Comparison of ENCODE assay signal across 31 mouse cellular contexts in genomic region chr11:4099447-4099846, GRCm38 (mm10). TPM values are rescaled to one million over a fixed set of nuclear protein-coding genes. Genes with fewer than 3 reads are reported as not detected.
DNase-seq lines count a peak whose midpoint lies in the region; ATAC-seq and TF ChIP-seq lines count a peak whose summit lies in the region.
"Had no signal": no experiment of that assay in that cellular context is flagged by ENCODE, and none has a peak within 500 bp of the region (broad histone marks: within the 10 kb centered on the region; RNA-seq: fewer than 3 reads in every experiment).

No protein-coding gene starts in this region.

- peaks cover 21% of the 10 kb centered on the region for H3K4me1 ChIP-seq in embryonic facial prominence, embryonic 15.5 days
- peaks cover 27% of the 10 kb centered on the region for H3K4me1 ChIP-seq in embryonic facial prominence, embryonic 10.5 days

- H3K27ac ChIP-seq in embryonic facial prominence, embryonic 15.5 days (replicated peaks) = peak overlapping the region; percentile 28; the same call in 1 of the 2 replicates
- no peak overlapping the region for H3K27ac ChIP-seq in embryonic facial prominence, embryonic 10.5 days (replicated peaks)
- peak overlapping the region; percentile 91 for H3K27ac ChIP-seq in layer of hippocampus, adult 2 months
- H3K27ac ChIP-seq: gastrocnemius, adult 2 months; heart, embryonic 13.5 days; kidney, postnatal 0 days; liver, embryonic 12.5 days; midbrain, embryonic 12.5 days; neural tube, embryonic 15.5 days had no signal

- H3K9me3 ChIP-seq in embryonic facial prominence, embryonic 15.5 days (replicated peaks) = no peaks in the 10 kb centered on the region
- no peaks in the 10 kb centered on the region for H3K9me3 ChIP-seq in embryonic facial prominence, embryonic 10.5 days
- H3K9me3 ChIP-seq: G1E; heart, embryonic 13.5 days; liver, embryonic 12.5 days; midbrain, embryonic 12.5 days; neural tube, embryonic 15.5 days had no signal

- no peak for TF ChIP-seq CTCF in layer of hippocampus, adult 2 months (conservative IDR thresholded peaks at IDR 0.05)

- no peaks in the 10 kb centered on the region for H3K36me3 ChIP-seq in embryonic facial prominence, embryonic 15.5 days
- H3K36me3 ChIP-seq in embryonic facial prominence, embryonic 10.5 days (replicated peaks) = no peaks in the 10 kb centered on the region
- H3K36me3 ChIP-seq: heart, embryonic 13.5 days; liver, embryonic 12.5 days; midbrain, embryonic 12.5 days had no signal

- no peaks in the 10 kb centered on the region for H3K27me3 ChIP-seq in embryonic facial prominence, embryonic 15.5 days
- no peaks in the 10 kb centered on the region for H3K27me3 ChIP-seq in embryonic facial prominence, embryonic 10.5 days (replicated peaks; ENCODE audit: low read depth, poor library complexity, severe bottlenecking)
- H3K27me3 ChIP-seq: midbrain, embryonic 12.5 days; neural tube, embryonic 15.5 days had no signal

- no peak for DNase-seq in embryonic facial prominence, embryonic 10.5 days (ENCODE audit: low spot score)
- no peak for DNase-seq in layer of hippocampus, adult 2 months (ENCODE audit: low spot score in 2 of 2)
- no peak for DNase-seq in layer of hippocampus, adult 9-10 months (ENCODE audit: low spot score)
- DNase-seq in right cerebral cortex, adult 18-20 months = peak; percentile 49
- DNase-seq in right cerebral cortex, postnatal 4 days = no peak
- DNase-seq: adrenal gland, adult 8-10 months; cerebellum, adult 9-10 months; gastrocnemius, adult 2 months; heart, postnatal 10 days; kidney, adult 8-10 months; kidney, postnatal 4 days; left cerebral cortex, postnatal 4 days; liver, postnatal 0 days; lung, postnatal 36 days; thymus, postnatal 25 days had no signal

- no peak for ATAC-seq in embryonic facial prominence, embryonic 15.5 days (ENCODE audit: insufficient number of reproducible peaks, low FRiP score, low TSS enrichment, low read depth)
- no peak for ATAC-seq in granulocyte monocyte progenitor cell, adult 5-6 weeks (replicated peaks; ENCODE audit: poor library complexity, severe bottlenecking)
- ATAC-seq: forebrain, embryonic 14.5 days; intestine, embryonic 16.5 days; liver, embryonic 12.5 days; liver, postnatal 0 days had no signal

- H3K4me2 ChIP-seq in embryonic facial prominence, embryonic 15.5 days (replicated peaks) = no peak overlapping the region
- H3K4me2 ChIP-seq: heart, embryonic 13.5 days; liver, embryonic 12.5 days; midbrain, embryonic 12.5 days; neural tube, embryonic 15.5 days had no signal

- no peak overlapping the region for H3K9ac ChIP-seq in embryonic facial prominence, embryonic 15.5 days
- H3K9ac ChIP-seq: heart, embryonic 13.5 days; liver, embryonic 12.5 days; liver, postnatal 0 days; midbrain, embryonic 12.5 days; neural tube, embryonic 15.5 days had no signal

- WGBS in embryonic facial prominence, embryonic 15.5 days = 65% methylated on average over 3 of the region's 3 CpGs
- whole genome bisulfite sequencing in embryonic facial prominence, embryonic 10.5 days = 72% methylated on average over 3 of the region's 3 CpGs

- H3K4me3 ChIP-seq in embryonic facial prominence, embryonic 15.5 days (replicated peaks) = no peak overlapping the region
- H3K4me3 ChIP-seq in embryonic facial prominence, embryonic 10.5 days = no peak overlapping the region
- no peak overlapping the region for H3K4me3 ChIP-seq in layer of hippocampus, adult 2 months
- H3K4me3 ChIP-seq: gastrocnemius, adult 2 months; heart, embryonic 13.5 days; liver, embryonic 12.5 days; midbrain, embryonic 12.5 days; neural tube, embryonic 15.5 days had no signal

RNA-seq across cellular contexts. Expression of gene Mtfp1, which starts 4.2 kb away (rescaled TPM):
- polyA plus RNA-seq in embryonic facial prominence, embryonic 15.5 days (2015; fragmentation: Nextera tagmentation; extraction: Ambion mirVana) = 5.6 and 5.9 TPM in 2 replicates
- 14.6 and 15.6 TPM in 2 replicates for polyA plus RNA-seq in embryonic facial prominence, embryonic 10.5 days (2016; fragmentation: Nextera tagmentation; extraction: Ambion mirVana)
- total RNA-seq in layer of hippocampus, adult 2 months (2021) = 100 to 1,000 TPM; 115 to 119 TPM
- total RNA-seq in granulocyte monocyte progenitor cell, adult 5-6 weeks (2014; fragmentation: Nextera tagmentation) = 9.9 and 11.1 TPM in 2 replicates
- 8.7 and 13.3 TPM in 2 replicates for total RNA-seq in granulocyte monocyte progenitor cell, adult 5-6 weeks (2017)

RNA-seq across cellular contexts. Expression of gene Sec14l2, which starts 23.8 kb away (rescaled TPM):
- polyA plus RNA-seq in embryonic facial prominence, embryonic 15.5 days (2015; fragmentation: Nextera tagmentation; extraction: Ambion mirVana) = 3.8 and 4.7 TPM in 2 replicates
- polyA plus RNA-seq in embryonic facial prominence, embryonic 10.5 days (2016; fragmentation: Nextera tagmentation; extraction: Ambion mirVana) = 1.7 and 2.0 TPM in 2 replicates
- 10 to 100 TPM; 62.8 to 67.6 TPM for total RNA-seq in layer of hippocampus, adult 2 months (2021)
- not detected in 2 replicates for total RNA-seq in granulocyte monocyte progenitor cell, adult 5-6 weeks (2014; fragmentation: Nextera tagmentation)
- total RNA-seq in granulocyte monocyte progenitor cell, adult 5-6 weeks (2017) = not detected in 2 replicates

RNA-seq across cellular contexts. Expression of gene Sec14l3, which starts 34.8 kb away (rescaled TPM):
- polyA plus RNA-seq in embryonic facial prominence, embryonic 15.5 days (2015; fragmentation: Nextera tagmentation; extraction: Ambion mirVana) = 9.1 and 16.1 TPM in 2 replicates
- not detected in 2 replicates for polyA plus RNA-seq in embryonic facial prominence, embryonic 10.5 days (2016; fragmentation: Nextera tagmentation; extraction: Ambion mirVana)
- total RNA-seq in layer of hippocampus, adult 2 months (2021) = 1 to 10 TPM; 1.3 to 2.6 TPM
- not detected in 2 replicates for total RNA-seq in granulocyte monocyte progenitor cell, adult 5-6 weeks (2014; fragmentation: Nextera tagmentation)
- not detected in 2 replicates for total RNA-seq in granulocyte monocyte progenitor cell, adult 5-6 weeks (2017)
- total RNA-seq: gastrocnemius, adult 2 months; gastrocnemius, postnatal 4 days; hematopoietic stem cell, adult 5-6 weeks; megakaryocyte, adult 5-6 weeks had no signal
- polyA plus RNA-seq: G1E; heart, embryonic 13.5 days; intestine, embryonic 16.5 days; kidney, postnatal 0 days; limb, embryonic 14.5 days; liver, embryonic 12.5 days; liver, postnatal 0 days; midbrain, embryonic 12.5 days; small intestine, adult 2 months; stomach, embryonic 14.5 days had no signal

RNA-seq across cellular contexts. Expression of gene Rnf215, which starts 35.6 kb away (rescaled TPM):
- 38.2 and 39.7 TPM in 2 replicates for polyA plus RNA-seq in embryonic facial prominence, embryonic 15.5 days (2015; fragmentation: Nextera tagmentation; extraction: Ambion mirVana)
- polyA plus RNA-seq in embryonic facial prominence, embryonic 10.5 days (2016; fragmentation: Nextera tagmentation; extraction: Ambion mirVana) = 21.2 and 22.8 TPM in 2 replicates
- total RNA-seq in layer of hippocampus, adult 2 months (2021) = 10 to 100 TPM; 33.8 to 35.6 TPM
- 10.5 and 13.1 TPM in 2 replicates for total RNA-seq in granulocyte monocyte progenitor cell, adult 5-6 weeks (2014; fragmentation: Nextera tagmentation)
- total RNA-seq in granulocyte monocyte progenitor cell, adult 5-6 weeks (2017) = 6.6 and 7.8 TPM in 2 replicates

Comparison
In these comparisons a context has a peak if more than half of its experiments do, and no peak if none do; other contexts are left out.
1. RNA of gene Mtfp1, which starts 4.2 kb away (total RNA-seq): 115 to 119 TPM in layer of hippocampus, adult 2 months; 8.7 to 13.3 TPM in granulocyte monocyte progenitor cell, adult 5-6 weeks; every median in the first group is over 4 times any median in the second.
2. RNA of gene Sec14l2, which starts 23.8 kb away (total RNA-seq): 62.8 to 67.6 TPM in layer of hippocampus, adult 2 months; not detected in granulocyte monocyte progenitor cell, adult 5-6 weeks; every median in the first group is over 10 times any median in the second.